Mouse (Mus musculus) intestine, embryonic 15.5 days (tissue): ENCODE results near the gene Tnk1. TPM values are rescaled to one million over a fixed set of nuclear protein-coding genes. Genes with fewer than 3 reads are reported as not detected.

Experiments
- ATAC-seq: fragments of 200-750 bp; cut with Nextera tagmentation; 2 replicates; pipeline ENCODE4 v1.8.0; 2017; ENCODE audit warnings: moderate TSS enrichment, moderate library complexity
- H3K27ac ChIP-seq: fragments of 300-500 bp; sonication (generic); 2 replicates; pipeline ENCODE4 v1.5.1; 2015; ENCODE audit warnings: mild to moderate bottlenecking, inconsistent platforms
- H3K27me3 ChIP-seq: fragments of 300-500 bp; sonication (generic); replicated peaks from 2 replicates; pipeline ENCODE4 v1.6.1; 2015; ENCODE audit warnings: inconsistent platforms
- H3K36me3 ChIP-seq: fragments of 300-500 bp; sonication (generic); 2 replicates; pipeline ENCODE4 v1.6.1; 2015; ENCODE audit warnings: inconsistent platforms
- H3K4me1 ChIP-seq: fragments of 300-500 bp; sonication (generic); replicated peaks from 2 replicates; pipeline ENCODE4 v1.6.1; 2015; ENCODE audit warnings: inconsistent platforms
- H3K4me2 ChIP-seq: fragments of 300-500 bp; sonication (generic); replicated peaks from 2 replicates; pipeline ENCODE4 v1.6.1; 2015; ENCODE audit warnings: mild to moderate bottlenecking, inconsistent platforms
- H3K4me3 ChIP-seq: fragments of 300-500 bp; sonication (generic); replicated peaks from 2 replicates; pipeline ENCODE4 v1.5.1; 2015; ENCODE audit warnings: inconsistent platforms
- H3K9ac ChIP-seq: fragments of 300-500 bp; sonication (generic); 2 replicates; pipeline ENCODE4 v1.6.1; 2015; ENCODE audit warnings: inconsistent platforms
- H3K9me3 ChIP-seq: fragments of 300-500 bp; sonication (generic); 2 replicates; pipeline ENCODE4 v1.6.1; 2016; ENCODE audit warnings: inconsistent platforms
- WGBS: fragments of 180-500 bp; shearing (Covaris S2); methylation state at CpG from one replicate; pipeline ENCODE4 v1.1.7; 2015; 5-methylcytosine and 5-hydroxymethylcytosine counted together
- polyA plus RNA-seq: library from polyadenylated mRNA; unstranded; fragments of >200 nt; fragmentation: Nextera tagmentation; extraction: Ambion mirVana; gene quantifications from 2 replicates; pipeline ENCODE4 v1.2.1, GENCODE M21; 2015

Tnk1 gene
- polyA plus RNA-seq, 1 experiment from 2014 or later, result 14.4 TPM

- peaks cover 48% of the 10 kb centered on the region for H3K4me1 ChIP-seq
- WGBS, result 9% methylated on average over 29 of the region's 29 CpGs
- H3K27me3 ChIP-seq, result peaks cover 7% of the 10 kb centered on the region; the same call in 1 of the 2 replicates
- peak within 1 kb of the TSS; percentile 79 for H3K27ac ChIP-seq
- ATAC-seq, result peak; percentile 48
- H3K9me3 ChIP-seq, result no peaks in the 10 kb centered on the region
- H3K36me3 ChIP-seq, result no peaks in the 10 kb centered on the region
- peak within 1 kb of the TSS; percentile 51 for H3K4me3 ChIP-seq
- H3K4me2 ChIP-seq, result peak within 1 kb of the TSS; percentile 98
- peak within 1 kb of the TSS; percentile 64 for H3K9ac ChIP-seq
Observed at GRCm38 (mm10) chr11:69804972-69805909, 53.3 kb downstream of the Tnk1 start, which contains the start of gene Tmem102. TSS of gene Tmem102 (minus strand) at chr11:69805624.

DNA sequence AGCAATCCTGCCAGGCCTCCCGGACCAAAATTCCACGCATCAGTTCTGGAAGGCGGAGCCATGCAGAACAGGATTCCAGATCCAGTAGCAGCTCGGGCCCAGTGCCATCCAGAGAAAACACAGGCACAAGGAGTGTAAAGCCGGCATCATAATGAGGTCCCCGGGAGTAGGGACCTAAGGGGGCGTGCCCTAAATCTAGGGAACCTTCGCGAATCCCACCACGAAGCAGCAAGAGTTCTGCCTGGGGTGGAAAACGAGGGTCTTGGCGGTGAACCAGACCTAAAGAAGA lies 53.9 kb downstream of the Tnk1 start:
- Histone ChIP-seq H3K9me3 (no peaks in the 10 kb centered on the region), H3K36me3 (no peaks in the 10 kb centered on the region), H3K4me2 (peak overlapping the region; percentile 98), H3K4me3 (peak overlapping the region; percentile 51), H3K9ac (peak overlapping the region; percentile 64), H3K4me1 (peaks cover 51% of the 10 kb centered on the region), H3K27me3 (peaks cover 7% of the 10 kb centered on the region; the same call in 1 of the 2 replicates), H3K27ac (peak overlapping the region; percentile 79)
- WGBS, result 11% methylated on average over 12 of the region's 12 CpGs
- ATAC-seq, result no peak

GRCm38 (mm10) chr11:69803786-69804651 lies 54.5 kb downstream of the Tnk1 start:
- peaks cover 57% of the 10 kb centered on the region for H3K4me1 ChIP-seq
- ATAC-seq, result peak; percentile 79
- H3K4me3 ChIP-seq, result peak overlapping the region; percentile 51
- H3K9ac ChIP-seq, result peak overlapping the region; percentile 64
- no peaks in the 10 kb centered on the region for H3K9me3 ChIP-seq
- 2% methylated on average over 60 of the region's 60 CpGs for WGBS
- peak overlapping the region; percentile 98 for H3K4me2 ChIP-seq
- peak overlapping the region; percentile 79 for H3K27ac ChIP-seq
- peaks cover 7% of the 10 kb centered on the region; the same call in 1 of the 2 replicates for H3K27me3 ChIP-seq
- H3K36me3 ChIP-seq, result no peaks in the 10 kb centered on the region

- Histone ChIP-seq H3K4me1 (peaks cover 58% of the 10 kb centered on the region), H3K4me2 (peak overlapping the region; percentile 98), H3K27me3 (peaks cover 7% of the 10 kb centered on the region; the same call in 1 of the 2 replicates), H3K4me3 (peak overlapping the region; percentile 51), H3K36me3 (no peaks in the 10 kb centered on the region), H3K27ac (peak overlapping the region; percentile 79), H3K9me3 (no peaks in the 10 kb centered on the region), H3K9ac (peak overlapping the region; percentile 64)
- 6% methylated on average over 12 of the region's 12 CpGs for WGBS
- peak; percentile 54 for ATAC-seq
Observed at GRCm38 (mm10) chr11:69803328-69803727, 55.2 kb downstream of the Tnk1 start.

DNA sequence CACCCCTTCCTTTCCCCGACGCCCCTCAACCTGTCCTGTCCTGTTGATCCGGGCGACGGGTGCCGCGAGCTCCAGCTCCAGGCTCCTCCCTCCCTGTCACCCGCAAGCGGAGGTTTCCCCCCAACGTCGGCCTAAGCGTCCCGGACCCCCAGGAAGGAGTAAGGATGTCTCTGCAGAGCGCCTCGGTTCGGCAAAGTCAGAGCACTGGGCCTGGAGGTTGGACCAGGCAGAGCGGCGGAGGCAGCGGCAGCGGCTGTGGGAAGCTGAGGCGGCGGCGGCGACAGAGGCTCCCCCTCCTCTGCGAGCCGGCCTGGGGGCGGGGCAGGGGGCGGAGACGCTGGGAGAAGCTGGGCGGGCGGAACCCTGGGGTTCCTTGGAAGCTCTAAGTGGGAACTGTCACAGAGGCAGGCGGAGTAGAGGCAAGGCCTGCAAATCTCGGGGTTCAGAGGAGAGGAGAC lies 55.9 kb downstream of the Tnk1 start:
- peak overlapping the region; percentile 79 for H3K27ac ChIP-seq
- peak overlapping the region; percentile 51 for H3K4me3 ChIP-seq
- H3K27me3 ChIP-seq, result peaks cover 7% of the 10 kb centered on the region; the same call in 1 of the 2 replicates
- ATAC-seq, result peak; percentile 57
- H3K4me2 ChIP-seq, result peak overlapping the region; percentile 98
- under 1% methylated on average over 33 of the region's 33 CpGs for WGBS
- peak overlapping the region; percentile 64 for H3K9ac ChIP-seq
- H3K4me1 ChIP-seq, result peaks cover 58% of the 10 kb centered on the region
- H3K9me3 ChIP-seq, result no peaks in the 10 kb centered on the region
- H3K36me3 ChIP-seq, result no peaks in the 10 kb centered on the region

GRCm38 (mm10) chr11:69801379-69801977 lies 57.1 kb downstream of the Tnk1 start, which contains the start of gene Fgf11:
TSS of gene Fgf11 (minus strand) at chr11:69801857.
- peaks cover 7% of the 10 kb centered on the region; the same call in 1 of the 2 replicates for H3K27me3 ChIP-seq

More at GRCm38 (mm10) chr11:69801379-69801977, 57.1 kb downstream of the Tnk1 start, which contains the start of gene Fgf11:
- Histone ChIP-seq H3K36me3 (no peaks in the 10 kb centered on the region), H3K27ac (peak within 1 kb of the TSS; percentile 64), H3K9me3 (no peaks in the 10 kb centered on the region), H3K4me1 (peaks cover 58% of the 10 kb centered on the region), H3K4me3 (peak within 1 kb of the TSS; percentile 51), H3K9ac (peak within 1 kb of the TSS; percentile 64), H3K4me2 (peak within 1 kb of the TSS; percentile 98)
- no peak for ATAC-seq
- WGBS, result under 1% methylated on average over 33 of the region's 33 CpGs

Other genes starting within 250 kb of the Tnk1 start
- 0.34 and 0.43 TPM in 2 replicates for gene Shbg, start 240.8 kb downstream of the Tnk1 start, polyA plus RNA-seq
- gene Sat2, start 236.7 kb downstream of the Tnk1 start, polyA plus RNA-seq, result 14.1 and 16.7 TPM in 2 replicates
- gene Fxr2, start 225.7 kb downstream of the Tnk1 start, polyA plus RNA-seq, result 15.6 and 21.2 TPM in 2 replicates
- 0.20 TPM in 1 of 2 replicates, not detected in the other for gene Sox15, start 203.4 kb downstream of the Tnk1 start, polyA plus RNA-seq
- 60.9 and 63.4 TPM in 2 replicates for gene Mpdu1, start 196.1 kb downstream of the Tnk1 start, polyA plus RNA-seq
- gene Cd68, start 192.6 kb downstream of the Tnk1 start, polyA plus RNA-seq, result 13.3 and 14.2 TPM in 2 replicates
- 517 and 559 TPM in 2 replicates for gene Eif4a1, start 186.3 kb downstream of the Tnk1 start, polyA plus RNA-seq
- gene Senp3, start 176.6 kb downstream of the Tnk1 start, polyA plus RNA-seq, result 62.1 and 63.9 TPM in 2 replicates
- gene Tnfsf13, start 172.9 kb downstream of the Tnk1 start, polyA plus RNA-seq, result 0.33 and 0.54 TPM in 2 replicates
- gene Tnfsf12, start 162.9 kb downstream of the Tnk1 start, polyA plus RNA-seq, result 6.6 and 7.0 TPM in 2 replicates
- gene Tnfsfm13, start 162.6 kb downstream of the Tnk1 start, polyA plus RNA-seq, result 2.6 and 3.1 TPM in 2 replicates
- 18.1 and 19.1 TPM in 2 replicates for gene Polr2a, start 100.1 kb downstream of the Tnk1 start, polyA plus RNA-seq
- gene Slc35g3, start 96.8 kb downstream of the Tnk1 start, polyA plus RNA-seq, result 0.15 and 0.16 TPM in 2 replicates
- 2.3 and 2.4 TPM in 2 replicates for gene Zbtb4, start 92.8 kb downstream of the Tnk1 start, polyA plus RNA-seq
- 3.5 and 4.3 TPM in 2 replicates for gene Chrnb1, start 62.8 kb downstream of the Tnk1 start, polyA plus RNA-seq
- 1.2 and 1.4 TPM in 2 replicates for gene Fgf11, start 56.9 kb downstream of the Tnk1 start, polyA plus RNA-seq
- 31.2 and 31.4 TPM in 2 replicates for gene Tmem102, start 53.1 kb downstream of the Tnk1 start, polyA plus RNA-seq
- gene Gm39566, start 43.4 kb downstream of the Tnk1 start, polyA plus RNA-seq, result not detected in 2 replicates
- not detected in 2 replicates for gene Spem2, start 40.3 kb downstream of the Tnk1 start, polyA plus RNA-seq
- gene Spem1, start 36.5 kb downstream of the Tnk1 start, polyA plus RNA-seq, result 0.21 TPM in 1 of 2 replicates, not detected in the other
- 5.2 and 5.3 TPM in 2 replicates for gene Nlgn2, start 20.9 kb downstream of the Tnk1 start, polyA plus RNA-seq
- 442 and 459 TPM in 2 replicates for gene Tmem256, start 20.2 kb downstream of the Tnk1 start, polyA plus RNA-seq
- 70.4 and 74.6 TPM in 2 replicates for gene Plscr3, start 12.4 kb downstream of the Tnk1 start, polyA plus RNA-seq
- gene Tmem95, start 19.3 kb upstream of the Tnk1 start, polyA plus RNA-seq, result not detected in 2 replicates
- gene Kctd11, start 22.7 kb upstream of the Tnk1 start, polyA plus RNA-seq, result 5.2 and 5.5 TPM in 2 replicates
- gene Acap1, start 36.8 kb upstream of the Tnk1 start, polyA plus RNA-seq, result 4.8 and 5.9 TPM in 2 replicates
- gene 2810408A11Rik, start 42.3 kb upstream of the Tnk1 start, polyA plus RNA-seq, result 7.7 and 7.9 TPM in 2 replicates
- 7.0 and 10.0 TPM in 2 replicates for gene Neurl4, start 42.3 kb upstream of the Tnk1 start, polyA plus RNA-seq
- 68.1 and 68.5 TPM in 2 replicates for gene Gps2, start 55.2 kb upstream of the Tnk1 start, polyA plus RNA-seq
- 1,625 and 1,693 TPM in 2 replicates for gene Eif5a, start 63.2 kb upstream of the Tnk1 start, polyA plus RNA-seq
- 2.5 and 3.1 TPM in 2 replicates for gene Ybx2, start 77.1 kb upstream of the Tnk1 start, polyA plus RNA-seq
- gene Slc2a4, start 89.5 kb upstream of the Tnk1 start, polyA plus RNA-seq, result 20.4 and 21.8 TPM in 2 replicates
- gene Cldn7, start 106.0 kb upstream of the Tnk1 start, polyA plus RNA-seq, result 977 and 1,030 TPM in 2 replicates
- 23.2 and 26.3 TPM in 2 replicates for gene Ctdnep1, start 122.4 kb upstream of the Tnk1 start, polyA plus RNA-seq
- 102 and 105 TPM in 2 replicates for gene Elp5, start 123.8 kb upstream of the Tnk1 start, polyA plus RNA-seq
- gene Gabarap, start 132.4 kb upstream of the Tnk1 start, polyA plus RNA-seq, result 529 and 559 TPM in 2 replicates
- gene Phf23, start 137.0 kb upstream of the Tnk1 start, polyA plus RNA-seq, result 58.6 and 61.3 TPM in 2 replicates
- gene Dvl2, start 141.9 kb upstream of the Tnk1 start, polyA plus RNA-seq, result 30.5 and 31.8 TPM in 2 replicates
- 114 and 128 TPM in 2 replicates for gene Acadvl, start 156.7 kb upstream of the Tnk1 start, polyA plus RNA-seq
- 7.2 and 8.5 TPM in 2 replicates for gene Dlg4, start 158.2 kb upstream of the Tnk1 start, polyA plus RNA-seq
- 0.19 and 0.56 TPM in 2 replicates for gene Asgr1, start 195.4 kb upstream of the Tnk1 start, polyA plus RNA-seq
- gene Asgr2, start 233.9 kb upstream of the Tnk1 start, polyA plus RNA-seq, result 0.21 and 0.43 TPM in 2 replicates